Comparison of ENCODE assay signal across 8 mouse cellular contexts in genomic region chr11:102445264-102445890, GRCm38 (mm10). TPM values are rescaled to one million over a fixed set of nuclear protein-coding genes. Genes with fewer than 3 reads are reported as not detected.
DNase-seq lines count a peak whose midpoint lies in the region; ATAC-seq lines count a peak whose summit lies in the region.

No protein-coding gene starts in this region.

- ATAC-seq in neural tube, embryonic 11.5 days (ENCODE audit: insufficient read depth, low FRiP score, low TSS enrichment), result no peak
- peak; percentile 18; the same call in 1 of the 2 replicates for ATAC-seq in embryonic facial prominence, embryonic 13.5 days (ENCODE audit: insufficient number of reproducible peaks, insufficient read depth, low FRiP score, low TSS enrichment, low read depth)
- peak; percentile 12; the same call in 1 of the 2 replicates for ATAC-seq in hindbrain, embryonic 11.5 days (ENCODE audit: low FRiP score)

- H3K4me3 ChIP-seq in neural tube, embryonic 11.5 days (ENCODE audit: low read depth, low read length), result peak overlapping the region; percentile 97
- peak overlapping the region; percentile 93 for H3K4me3 ChIP-seq in embryonic facial prominence, embryonic 13.5 days
- H3K4me3 ChIP-seq in hindbrain, embryonic 11.5 days (ENCODE audit: low read depth, low read length), result peak overlapping the region; percentile 94

- no peaks in the 10 kb centered on the region for H3K9me3 ChIP-seq in neural tube, embryonic 11.5 days (ENCODE audit: control insufficient read depth, low read length)
- no peaks in the 10 kb centered on the region for H3K9me3 ChIP-seq in embryonic facial prominence, embryonic 13.5 days
- H3K9me3 ChIP-seq in hindbrain, embryonic 11.5 days (ENCODE audit: control insufficient read depth, low read length), result no peaks in the 10 kb centered on the region

- H3K4me2 ChIP-seq in neural tube, embryonic 11.5 days (ENCODE audit: low read depth), result peak overlapping the region; percentile 90
- peak overlapping the region; percentile 84 for H3K4me2 ChIP-seq in embryonic facial prominence, embryonic 13.5 days
- peak overlapping the region; percentile 89 for H3K4me2 ChIP-seq in hindbrain, embryonic 11.5 days (replicated peaks; ENCODE audit: low read depth, low read length)

- 12% methylated on average over 10 of the region's 10 CpGs for WGBS in neural tube, embryonic 11.5 days
- 14% methylated on average over 10 of the region's 10 CpGs for WGBS in embryonic facial prominence, embryonic 13.5 days
- WGBS in hindbrain, embryonic 11.5 days, result 28% methylated on average over 10 of the region's 10 CpGs

- no peak overlapping the region for H3K27ac ChIP-seq in neural tube, embryonic 11.5 days (ENCODE audit: low read depth, low read length)
- H3K27ac ChIP-seq in embryonic facial prominence, embryonic 13.5 days, result peak overlapping the region; percentile 95
- H3K27ac ChIP-seq in hindbrain, embryonic 11.5 days (ENCODE audit: low read depth, low read length), result no peak overlapping the region

- H3K36me3 ChIP-seq in neural tube, embryonic 11.5 days (ENCODE audit: control insufficient read depth, insufficient read depth, low read length), result peaks cover 4% of the 10 kb centered on the region
- peaks cover 35% of the 10 kb centered on the region for H3K36me3 ChIP-seq in embryonic facial prominence, embryonic 13.5 days
- peaks cover 2% of the 10 kb centered on the region; the same call in 1 of the 2 replicates for H3K36me3 ChIP-seq in hindbrain, embryonic 11.5 days (ENCODE audit: control insufficient read depth, insufficient read depth, low read length)

- DNase-seq in neural tube, embryonic 11.5 days (ENCODE audit: low spot score), result no peak
- no peak for DNase-seq in neural tube, embryonic 10.5 days (ENCODE audit: extremely low spot score, low spot score)
- DNase-seq in hindbrain, embryonic 11.5 days (ENCODE audit: low spot score), result no peak
- DNase-seq in lung, postnatal 25 days (ENCODE audit: low spot score), result peak; percentile 51
- DNase-seq in thymus, postnatal 4 days, result no peak
- DNase-seq in spleen, adult 12 weeks (ENCODE audit: low spot score), result no peak
- no peak for DNase-seq in layer of hippocampus, adult 9-11 months

- H3K27me3 ChIP-seq in neural tube, embryonic 11.5 days (ENCODE audit: control insufficient read depth, insufficient read depth, low read length), result peaks cover 9% of the 10 kb centered on the region; the same call in 1 of the 2 replicates
- peaks cover 8% of the 10 kb centered on the region for H3K27me3 ChIP-seq in embryonic facial prominence, embryonic 13.5 days
- H3K27me3 ChIP-seq in hindbrain, embryonic 11.5 days (ENCODE audit: control insufficient read depth, insufficient read depth, low read length), result peaks cover 5% of the 10 kb centered on the region; the same call in 1 of the 2 replicates

- H3K9ac ChIP-seq in neural tube, embryonic 11.5 days (ENCODE audit: low read length), result peak overlapping the region; percentile 98; the same call in 1 of the 2 replicates
- peak overlapping the region; percentile 98 for H3K9ac ChIP-seq in embryonic facial prominence, embryonic 13.5 days
- peak overlapping the region; percentile 99; the same call in 1 of the 2 replicates for H3K9ac ChIP-seq in hindbrain, embryonic 11.5 days (ENCODE audit: low read depth, low read length)

- H3K4me1 ChIP-seq in neural tube, embryonic 11.5 days (ENCODE audit: control insufficient read depth, insufficient read depth, low read length), result peaks cover 20% of the 10 kb centered on the region
- peaks cover 44% of the 10 kb centered on the region for H3K4me1 ChIP-seq in embryonic facial prominence, embryonic 13.5 days
- H3K4me1 ChIP-seq in hindbrain, embryonic 11.5 days (replicated peaks; ENCODE audit: control insufficient read depth, insufficient read depth, low read length), result peaks cover 15% of the 10 kb centered on the region

RNA-seq across cellular contexts. Expression of gene Fam171a2, which starts 2.1 kb away (rescaled TPM):
- 11.6 and 12.0 TPM in 2 replicates for polyA plus RNA-seq in neural tube, embryonic 11.5 days (2014; fragmentation: Nextera tagmentation; extraction: Ambion mirVana)
- 8.1 and 8.2 TPM in 2 replicates for polyA plus RNA-seq in embryonic facial prominence, embryonic 13.5 days (2015; fragmentation: Nextera tagmentation; extraction: Ambion mirVana)
- 10.7 and 11.7 TPM in 2 replicates for polyA plus RNA-seq in hindbrain, embryonic 11.5 days (2014; fragmentation: Nextera tagmentation; extraction: Ambion mirVana)

RNA-seq across cellular contexts. Expression of gene Grn, which starts 15.3 kb away (rescaled TPM):
- 54.2 and 54.8 TPM in 2 replicates for polyA plus RNA-seq in neural tube, embryonic 11.5 days (2014; fragmentation: Nextera tagmentation; extraction: Ambion mirVana)
- 124 and 126 TPM in 2 replicates for polyA plus RNA-seq in embryonic facial prominence, embryonic 13.5 days (2015; fragmentation: Nextera tagmentation; extraction: Ambion mirVana)
- polyA plus RNA-seq in hindbrain, embryonic 11.5 days (2014; fragmentation: Nextera tagmentation; extraction: Ambion mirVana), result 43.3 and 47.2 TPM in 2 replicates

RNA-seq across cellular contexts. Expression of gene Itga2b, which starts 24.5 kb away (rescaled TPM):
- polyA plus RNA-seq in neural tube, embryonic 11.5 days (2014; fragmentation: Nextera tagmentation; extraction: Ambion mirVana), result 5.3 and 6.1 TPM in 2 replicates
- polyA plus RNA-seq in embryonic facial prominence, embryonic 13.5 days (2015; fragmentation: Nextera tagmentation; extraction: Ambion mirVana), result 6.2 and 6.7 TPM in 2 replicates
- 3.9 and 5.5 TPM in 2 replicates for polyA plus RNA-seq in hindbrain, embryonic 11.5 days (2014; fragmentation: Nextera tagmentation; extraction: Ambion mirVana)

RNA-seq across cellular contexts. Expression of gene Slc25a39, which starts 37.6 kb away (rescaled TPM):
- 174 and 184 TPM in 2 replicates for polyA plus RNA-seq in neural tube, embryonic 11.5 days (2014; fragmentation: Nextera tagmentation; extraction: Ambion mirVana)
- polyA plus RNA-seq in embryonic facial prominence, embryonic 13.5 days (2015; fragmentation: Nextera tagmentation; extraction: Ambion mirVana), result 191 and 195 TPM in 2 replicates
- polyA plus RNA-seq in hindbrain, embryonic 11.5 days (2014; fragmentation: Nextera tagmentation; extraction: Ambion mirVana), result 152 and 166 TPM in 2 replicates

RNA-seq across cellular contexts. Expression of gene Rundc3a, which starts 52.2 kb away (rescaled TPM):
- polyA plus RNA-seq in neural tube, embryonic 11.5 days (2014; fragmentation: Nextera tagmentation; extraction: Ambion mirVana), result 46.7 and 51.5 TPM in 2 replicates
- 3.6 and 5.2 TPM in 2 replicates for polyA plus RNA-seq in embryonic facial prominence, embryonic 13.5 days (2015; fragmentation: Nextera tagmentation; extraction: Ambion mirVana)
- polyA plus RNA-seq in hindbrain, embryonic 11.5 days (2014; fragmentation: Nextera tagmentation; extraction: Ambion mirVana), result 43.3 and 47.8 TPM in 2 replicates
